Mouse (Mus musculus) C2C12 (cell line): ENCODE data around the gene Rfc4. TPM values are rescaled to one million over a fixed set of nuclear protein-coding genes. Genes with fewer than 3 reads are reported as not detected.
A peak's percentile ranks its signal among the peaks of the same experiment; 100 is the strongest.

ENCODE experiments used
- H3K27me3 ChIP-seq: one replicate; pipeline ENCODE4 v1.6.1; 2011; ENCODE audit not compliant: control insufficient read depth, insufficient read depth, insufficient read length
- H3K36me3 ChIP-seq: one replicate; pipeline ENCODE4 v1.6.1; 2011; ENCODE audit not compliant: control insufficient read depth, insufficient read depth
- H3K4me3 ChIP-seq: one replicate; pipeline ENCODE4 v1.5.1; 2011; ENCODE audit warnings: mild to moderate bottlenecking, control low read depth; ENCODE audit not compliant: poor library complexity, insufficient read depth, severe bottlenecking
- H3K79me2 ChIP-seq: one replicate; pipeline ENCODE4 v1.6.1; 2011; ENCODE audit not compliant: control insufficient read depth, insufficient read depth
- H3K79me3 ChIP-seq: one replicate; pipeline ENCODE4 v1.6.1; 2011; ENCODE audit warnings: low read depth, control low read depth
- H3ac ChIP-seq: one replicate; pipeline ENCODE3; 2011; ENCODE audit warnings: low read depth; ENCODE audit not compliant: control insufficient read depth, insufficient read length
- CEBPB ChIP-seq: IDR thresholded peaks from one replicate; pipeline ENCODE4 v1.6.1; 2011; ENCODE audit warnings: low read depth, mild to moderate bottlenecking, control low read depth, moderate library complexity
- CTCF ChIP-seq: IDR thresholded peaks from one replicate; pipeline ENCODE4 v1.5.1; 2011; ENCODE audit not compliant: control insufficient read depth, insufficient read depth, insufficient read length
- FOSL1 ChIP-seq: IDR thresholded peaks from one replicate; pipeline ENCODE4 v1.8.0; 2011; ENCODE audit warnings: mild to moderate bottlenecking, low read length; ENCODE audit not compliant: poor library complexity, insufficient read depth, severe bottlenecking
- MAX ChIP-seq: IDR thresholded peaks from one replicate; pipeline ENCODE4 v1.6.1; 2011; ENCODE audit warnings: mild to moderate bottlenecking, control low read depth
- MYOD1 ChIP-seq: IDR thresholded peaks from one replicate; pipeline ENCODE4 v1.6.1; 2011; ENCODE audit warnings: low read depth; ENCODE audit not compliant: control insufficient read depth, insufficient read length
- MYOG ChIP-seq: IDR thresholded peaks from one replicate; pipeline ENCODE4 v1.6.1; 2011; ENCODE audit not compliant: control insufficient read depth, insufficient read length; ENCODE audit errors: extremely low read depth
- USF1 ChIP-seq: IDR thresholded peaks from one replicate; pipeline ENCODE4 v1.6.1; 2011; ENCODE audit warnings: low read depth, mild to moderate bottlenecking, control low read depth, moderate library complexity
- polyA plus RNA-seq: library from polyadenylated mRNA; unstranded; fragments of >200 nt; fragmentation: generic; extraction: Trizol; gene quantifications from one replicate; pipeline ENCODE4 v1.2.1, GENCODE M21; 2012; ENCODE audit warnings: missing spikeins

The Rfc4 gene
- polyA plus RNA-seq, 1 experiment = 39.8 TPM

GRCm38 (mm10) chr16:23112861-23113435 is 14.6 kb downstream of the Rfc4 start:
- H3K79me2 ChIP-seq = peaks cover 50% of the 10 kb centered on the region
- peaks cover 44% of the 10 kb centered on the region for H3K79me3 ChIP-seq
- H3ac ChIP-seq = no peak overlapping the region
- H3K36me3 ChIP-seq = peaks cover 82% of the 10 kb centered on the region
- H3K27me3 ChIP-seq = no peaks in the 10 kb centered on the region
- H3K4me3 ChIP-seq = no peak overlapping the region
- TF ChIP-seq USF1 (no peak), CEBPB (no peak), MYOG (no peak), FOSL1 (no peak), MYOD1 (no peak), MAX (no peak), CTCF (no peak)

DNA sequence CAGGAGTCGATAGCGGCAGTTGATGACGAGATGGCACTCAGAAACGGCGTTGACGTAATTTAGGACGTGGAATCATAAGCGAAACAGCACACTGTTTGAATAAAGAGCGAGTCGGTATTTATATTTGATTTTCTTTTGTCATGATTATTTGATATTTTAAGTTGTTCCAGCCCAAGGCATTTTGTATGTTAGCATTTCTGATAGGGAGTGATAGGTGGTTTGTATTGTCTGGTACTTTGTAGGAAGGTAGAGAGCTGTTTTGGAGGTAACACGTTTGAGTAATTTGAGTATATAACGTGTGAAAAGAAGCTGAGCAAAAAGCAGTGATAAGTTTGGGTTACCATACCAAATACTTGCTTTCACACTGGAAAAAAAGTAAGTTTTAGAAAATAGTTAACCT is 15.2 kb downstream of the Rfc4 start:
- Histone ChIP-seq H3K4me3 (no peak overlapping the region), H3K36me3 (peaks cover 76% of the 10 kb centered on the region), H3K27me3 (no peaks in the 10 kb centered on the region), H3ac (no peak overlapping the region), H3K79me3 (peaks cover 48% of the 10 kb centered on the region), H3K79me2 (peaks cover 56% of the 10 kb centered on the region)
- TF ChIP-seq CEBPB (no peak), MYOD1 (no peak), MYOG (no peak), USF1 (no peak), MAX (no peak), CTCF (no peak)

- H3K79me3 ChIP-seq = peaks cover 48% of the 10 kb centered on the region
- peak overlapping the region; percentile 69 for H3K4me3 ChIP-seq
- peaks cover 57% of the 10 kb centered on the region for H3K36me3 ChIP-seq
- H3K27me3 ChIP-seq = no peaks in the 10 kb centered on the region
- TF ChIP-seq FOSL1 = no peak
- no peak for TF ChIP-seq CEBPB
- TF ChIP-seq MYOG = no peak
- TF ChIP-seq MAX = no peak
- H3ac ChIP-seq = peak overlapping the region; percentile 74
- H3K79me2 ChIP-seq = peaks cover 56% of the 10 kb centered on the region
Measured at GRCm38 (mm10) chr16:23109350-23110280, 17.9 kb downstream of the Rfc4 start.

DNA sequence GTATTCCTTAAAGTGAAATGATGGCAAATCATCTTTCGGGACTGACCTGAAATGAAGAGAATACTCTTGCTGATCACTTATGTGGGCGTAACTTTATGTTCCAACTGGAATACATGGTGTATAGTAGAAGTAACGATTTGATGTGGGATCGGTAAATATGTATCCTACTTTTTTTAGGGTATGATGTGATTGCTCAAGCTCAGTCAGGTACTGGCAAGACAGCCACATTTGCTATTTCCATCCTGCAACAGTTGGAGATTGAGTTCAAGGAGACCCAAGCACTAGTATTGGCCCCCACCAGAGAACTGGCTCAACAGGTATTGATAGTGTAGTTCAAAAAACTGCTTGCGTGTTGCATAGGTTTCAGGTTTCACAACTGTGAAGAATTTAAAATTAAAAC is 18.6 kb downstream of the Rfc4 start:
- no peaks in the 10 kb centered on the region for H3K27me3 ChIP-seq
- peaks cover 53% of the 10 kb centered on the region for H3K36me3 ChIP-seq

DNA sequence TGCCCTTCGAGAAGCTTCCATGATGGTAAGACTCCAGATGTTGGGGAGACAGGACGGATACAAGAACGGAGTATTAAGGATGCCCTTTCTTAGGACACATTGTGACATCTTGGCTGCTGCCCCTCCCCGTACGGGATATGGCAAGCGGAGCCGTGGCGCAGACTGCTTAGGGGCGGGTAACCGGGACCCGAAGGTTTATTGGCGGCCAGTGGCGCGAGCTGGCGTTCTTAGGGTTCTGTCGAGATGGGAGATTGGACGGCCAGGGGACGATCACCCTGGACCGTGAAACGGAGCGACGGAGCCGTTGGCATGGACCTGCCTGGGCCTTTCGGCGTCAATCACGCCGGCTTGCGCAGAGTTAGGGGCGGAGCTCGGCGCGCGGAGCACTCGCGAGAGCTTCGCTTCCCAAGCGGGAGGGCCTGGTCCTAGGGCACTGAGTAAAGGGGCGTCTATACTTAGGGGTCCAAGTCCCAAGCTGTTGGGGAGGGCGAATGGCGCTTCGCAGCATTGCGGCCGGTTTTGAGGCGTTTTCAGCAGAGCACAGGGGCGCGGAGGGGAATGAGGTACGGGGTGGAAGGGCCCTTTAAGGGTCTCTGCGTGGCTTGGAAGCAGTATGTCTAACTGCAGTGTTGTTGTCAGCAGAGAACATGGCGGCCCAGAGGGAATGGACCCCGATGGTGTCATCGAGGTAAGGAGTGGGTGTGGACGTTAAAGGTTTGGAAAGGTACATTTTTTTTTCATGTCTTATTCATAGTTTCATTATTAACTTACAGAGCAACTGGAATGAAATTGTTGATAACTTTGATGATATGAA is 19.4 kb downstream of the Rfc4 start:
- Histone ChIP-seq H3K79me3 (peaks cover 48% of the 10 kb centered on the region), H3K36me3 (peaks cover 49% of the 10 kb centered on the region), H3K79me2 (peaks cover 56% of the 10 kb centered on the region), H3K27me3 (no peaks in the 10 kb centered on the region), H3ac (peak overlapping the region; percentile 98), H3K4me3 (peak overlapping the region; percentile 69)
- TF ChIP-seq CTCF = no peak
- no peak for TF ChIP-seq MYOG

More for the DNA sequence above, 18.6 kb downstream of the Rfc4 start:
- Histone ChIP-seq H3K79me3 (peaks cover 48% of the 10 kb centered on the region), H3K4me3 (peak overlapping the region; percentile 69), H3K79me2 (peaks cover 56% of the 10 kb centered on the region), H3ac (peak overlapping the region; percentile 74)
- no peak for TF ChIP-seq CTCF
- no peak for TF ChIP-seq MYOG
- TF ChIP-seq CEBPB = no peak
- no peak for TF ChIP-seq MYOD1
- no peak for TF ChIP-seq USF1
- TF ChIP-seq FOSL1 = no peak
- TF ChIP-seq MAX = no peak
